Mouse (Mus musculus) midbrain, embryonic 11.5 days (tissue): Measurements from ENCODE around the gene Rabep2. TPM values are rescaled to one million over a fixed set of nuclear protein-coding genes. Genes with fewer than 3 reads are reported as not detected.
"Not testable (repeated sequence)": the region's sequence is repeated elsewhere in the genome, so short reads cannot be mapped to it uniquely, and the experiment has no call there.

Source experiments
- ATAC-seq: fragments of 200-750 bp; cut with Nextera tagmentation; 2 replicates; pipeline ENCODE4 v1.8.0; 2017; ENCODE audit warnings: moderate TSS enrichment, moderate library complexity; ENCODE audit not compliant: low FRiP score
- DNase-seq: peaks from one replicate; pipeline ENCODE4 v3.0.0; 2015; ENCODE audit warnings: low spot score; ENCODE audit errors: missing footprints
- H3K27ac ChIP-seq: fragments of 300-500 bp; sonication (generic); 2 replicates; pipeline ENCODE4 v1.5.1; 2014; ENCODE audit warnings: low read depth, low read length
- H3K27me3 ChIP-seq: fragments of 300-500 bp; sonication (generic); 2 replicates; pipeline ENCODE4 v1.6.1; 2014; ENCODE audit warnings: mild to moderate bottlenecking, low read length, moderate library complexity, mixed read lengths; ENCODE audit not compliant: control insufficient read depth, insufficient read depth
- H3K36me3 ChIP-seq: fragments of 300-500 bp; sonication (generic); 2 replicates; pipeline ENCODE4 v1.6.1; 2014; ENCODE audit warnings: mild to moderate bottlenecking, low read length, moderate library complexity, mixed read lengths; ENCODE audit not compliant: control insufficient read depth, insufficient read depth
- H3K4me1 ChIP-seq: fragments of 300-500 bp; sonication (generic); 2 replicates; pipeline ENCODE4 v1.6.1; 2014; ENCODE audit warnings: low read length; ENCODE audit not compliant: control insufficient read depth, insufficient read depth
- H3K4me2 ChIP-seq: fragments of 300-500 bp; sonication (generic); 2 replicates; pipeline ENCODE4 v1.6.1; 2014; ENCODE audit warnings: mild to moderate bottlenecking, moderate library complexity
- H3K4me3 ChIP-seq: fragments of 300-500 bp; sonication (generic); 2 replicates; pipeline ENCODE4 v1.5.1; 2014; ENCODE audit warnings: low read depth, low read length
- H3K9ac ChIP-seq: fragments of 300-500 bp; sonication (generic); 2 replicates; pipeline ENCODE4 v1.6.1; 2014; ENCODE audit warnings: low read length
- H3K9me3 ChIP-seq: fragments of 300-500 bp; sonication (generic); 2 replicates; pipeline ENCODE4 v1.6.1; 2016; ENCODE audit warnings: low read length; ENCODE audit not compliant: control insufficient read depth
- WGBS: fragments of 180-500 bp; shearing (Covaris S2); extraction: QIAGEN DNeasy Blood & Tissue Kit; methylation state at CpG from one replicate; pipeline ENCODE4 v1.1.7; 2014; 5-methylcytosine and 5-hydroxymethylcytosine counted together
- polyA plus RNA-seq: library from polyadenylated mRNA; unstranded; fragments of >200 nt; fragmentation: Nextera tagmentation; extraction: Ambion mirVana; gene quantifications from 2 replicates; pipeline ENCODE4 v1.2.1, GENCODE M21; 2014

Rabep2 gene
- polyA plus RNA-seq, 1 experiment from 2014 or later = 18.0 TPM

GRCm38 (mm10) chr7:126402518-126402917, 26.0 kb upstream of the Rabep2 start:
- not testable (repeated sequence) for H3K9ac ChIP-seq, H3K9me3 ChIP-seq, H3K4me1 ChIP-seq, H3K4me2 ChIP-seq, H3K27me3 ChIP-seq, H3K4me3 ChIP-seq, H3K27ac ChIP-seq, DNase-seq, ATAC-seq, H3K36me3 ChIP-seq
- 83% methylated on average over 7 of the region's 8 CpGs for WGBS

- Histone ChIP-seq H3K9ac (no peak overlapping the region), H3K27me3 (no peaks in the 10 kb centered on the region), H3K4me1 (no peaks in the 10 kb centered on the region), H3K36me3 (no peaks in the 10 kb centered on the region), H3K4me3 (no peak overlapping the region), H3K27ac (no peak overlapping the region), H3K9me3 (no peaks in the 10 kb centered on the region), H3K4me2 (no peak overlapping the region)
- ATAC-seq = no peak
- 90% methylated on average over 2 of the region's 2 CpGs for WGBS
- DNase-seq = no peak
These were observed 19.9 kb upstream of the Rabep2 start for GRCm38 (mm10) chr7:126408686-126409085.

- Histone ChIP-seq H3K4me1 (no peaks in the 10 kb centered on the region), H3K9ac (no peak overlapping the region), H3K36me3 (no peaks in the 10 kb centered on the region), H3K27ac (no peak overlapping the region), H3K27me3 (no peaks in the 10 kb centered on the region), H3K4me3 (no peak overlapping the region), H3K4me2 (no peak overlapping the region), H3K9me3 (no peaks in the 10 kb centered on the region)
- ATAC-seq (no peak), DNase-seq (no peak)
- WGBS = 88% methylated on average over 4 of the region's 4 CpGs
These were observed 17.5 kb upstream of the Rabep2 start for GRCm38 (mm10) chr7:126411061-126411460.

- ATAC-seq (no peak), DNase-seq (no peak)
- WGBS = 86% methylated on average over 6 of the region's 6 CpGs
- H3K27ac ChIP-seq = no peak within 1 kb of the TSS
- no peaks in the 10 kb centered on the region for H3K27me3 ChIP-seq
- H3K9me3 ChIP-seq = no peaks in the 10 kb centered on the region
- H3K36me3 ChIP-seq = no peaks in the 10 kb centered on the region
- H3K9ac ChIP-seq = no peak within 1 kb of the TSS
- H3K4me1 ChIP-seq = peaks cover 4% of the 10 kb centered on the region
- no peak within 1 kb of the TSS for H3K4me3 ChIP-seq
- no peak within 1 kb of the TSS for H3K4me2 ChIP-seq
These were observed 13.8 kb upstream of the Rabep2 start, which contains the start of gene Cd19 for GRCm38 (mm10) chr7:126414725-126415124. Gene Cd19, minus strand, starts transcription at chr7:126414889.

GRCm38 (mm10) chr7:126416615-126417014, 11.9 kb upstream of the Rabep2 start:
- Histone ChIP-seq H3K9ac (no peak overlapping the region), H3K36me3 (no peaks in the 10 kb centered on the region), H3K4me2 (no peak overlapping the region), H3K4me1 (peaks cover 4% of the 10 kb centered on the region), H3K27ac (no peak overlapping the region), H3K27me3 (no peaks in the 10 kb centered on the region), H3K4me3 (no peak overlapping the region), H3K9me3 (no peaks in the 10 kb centered on the region)
- WGBS = 51% methylated on average over 2 of the region's 2 CpGs
- ATAC-seq (no peak; the same call in 1 of the 2 replicates), DNase-seq (no peak)

- Histone ChIP-seq H3K27me3 (no peaks in the 10 kb centered on the region), H3K4me2 (no peak overlapping the region), H3K9me3 (no peaks in the 10 kb centered on the region), H3K4me3 (no peak overlapping the region), H3K27ac (peak overlapping the region; percentile 7; the same call in 1 of the 2 replicates), H3K9ac (no peak overlapping the region), H3K36me3 (no peaks in the 10 kb centered on the region), H3K4me1 (peaks cover 4% of the 10 kb centered on the region)
- ATAC-seq = no peak
- DNase-seq = no peak
- 11% methylated on average over 8 of the region's 8 CpGs for WGBS
These were observed 11.5 kb upstream of the Rabep2 start for GRCm38 (mm10) chr7:126417045-126417444.

GRCm38 (mm10) chr7:126417606-126418005, 11.0 kb upstream of the Rabep2 start:
- H3K9ac ChIP-seq = no peak overlapping the region
- H3K36me3 ChIP-seq = no peaks in the 10 kb centered on the region
- WGBS = 80% methylated on average over 4 of the region's 4 CpGs
- no peaks in the 10 kb centered on the region for H3K27me3 ChIP-seq
- ATAC-seq (no peak), DNase-seq (no peak)
- no peak overlapping the region for H3K4me2 ChIP-seq
- H3K27ac ChIP-seq = 0 out of 2 replicates have a peak overlapping the region, but pooled peaks have one; percentile 7
- no peaks in the 10 kb centered on the region for H3K9me3 ChIP-seq
- H3K4me3 ChIP-seq = no peak overlapping the region
- peaks cover 4% of the 10 kb centered on the region for H3K4me1 ChIP-seq

GRCm38 (mm10) chr7:126418496-126418895, 10.1 kb upstream of the Rabep2 start:
- Histone ChIP-seq H3K36me3 (no peaks in the 10 kb centered on the region), H3K27me3 (no peaks in the 10 kb centered on the region), H3K4me3 (no peak overlapping the region), H3K4me2 (no peak overlapping the region), H3K9me3 (no peaks in the 10 kb centered on the region), H3K27ac (no peak overlapping the region), H3K9ac (no peak overlapping the region), H3K4me1 (peaks cover 4% of the 10 kb centered on the region)
- no peak for DNase-seq
- WGBS = 74% methylated on average over 3 of the region's 3 CpGs
- ATAC-seq = no peak

- Histone ChIP-seq H3K4me1 (no peaks in the 10 kb centered on the region; the same call in 1 of the 2 replicates), H3K9me3 (0 out of 2 replicates have a peak, but pooled peaks cover 3% of the 10 kb centered on the region), H3K36me3 (no peaks in the 10 kb centered on the region), H3K9ac (no peak overlapping the region), H3K4me2 (no peak overlapping the region), H3K27me3 (no peaks in the 10 kb centered on the region), H3K27ac (no peak overlapping the region), H3K4me3 (no peak overlapping the region)
- 91% methylated on average over 5 of the region's 5 CpGs for WGBS
- DNase-seq = no peak
- ATAC-seq = no peak
These were observed 6.8 kb upstream of the Rabep2 start for GRCm38 (mm10) chr7:126421756-126422155.
